Mouse (Mus musculus): Measurements from ENCODE around the gene Acsl5. TPM values are rescaled to one million over a fixed set of nuclear protein-coding genes. Genes with fewer than 3 reads are reported as not detected.

Acsl5 gene
- polyA plus RNA-seq, 1 experiment, result 82.2 TPM

DNA sequence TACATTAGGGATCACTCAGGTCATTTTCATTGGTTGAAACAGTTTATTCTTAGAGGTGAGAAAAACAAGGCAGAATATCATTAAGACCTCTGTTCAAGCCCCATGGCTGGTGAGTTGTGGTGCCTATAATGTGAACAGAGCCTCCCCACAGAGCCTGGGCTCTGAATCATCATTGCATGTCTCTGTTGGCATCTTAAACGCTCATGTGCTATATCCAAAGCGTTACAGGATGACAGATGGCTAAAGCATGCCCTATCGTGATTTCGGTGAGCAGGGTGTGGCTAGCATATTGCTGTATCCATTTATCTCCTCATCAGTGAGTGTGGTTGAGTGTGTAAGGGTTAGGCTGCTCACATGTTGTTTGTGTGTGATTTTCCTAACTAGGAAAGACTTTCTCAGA lies 75.8 kb downstream of the Acsl5 start:
- TF ChIP-seq CTCF (IDR thresholded peaks at IDR 0.05; ENCODE audit: control insufficient read depth, insufficient read depth, low read length) (no peak), POLR2A (IDR thresholded peaks at IDR 0.05; ENCODE audit: borderline replicate concordance, control insufficient read depth, low read depth, low read length) (no peak)
- WGBS, result 75% methylated on average over 4 of the region's 4 CpGs
- Histone ChIP-seq H3K4me1 (ENCODE audit: control insufficient read depth, insufficient read depth, low read length) (no peaks in the 10 kb centered on the region), H3K27ac (ENCODE audit: control insufficient read depth, insufficient read depth, low read depth, low read length, poor library complexity) (no peak overlapping the region), H3K4me3 (replicated peaks; ENCODE audit: control insufficient read depth, low read depth, low read length) (no peak overlapping the region)

DNA sequence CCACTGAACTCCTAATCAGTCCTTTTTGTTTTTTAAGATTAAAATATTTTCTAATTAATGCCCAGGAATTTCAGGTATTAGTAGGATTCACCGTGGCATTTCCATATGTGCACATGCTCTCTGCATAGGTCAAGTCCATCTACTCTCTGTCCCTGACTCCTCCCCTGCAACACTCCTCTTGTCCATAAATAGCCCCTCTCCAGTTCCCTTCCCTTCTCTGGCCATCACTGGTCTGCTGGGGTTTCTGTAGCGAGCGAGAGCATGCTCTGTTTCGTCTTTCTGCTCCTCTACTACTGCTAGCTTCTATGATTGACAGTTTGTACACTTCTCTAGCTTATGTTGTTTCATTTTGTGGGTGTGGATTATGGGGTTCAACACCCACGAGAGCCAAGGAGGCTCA lies 80.0 kb downstream of the Acsl5 start:
- TF ChIP-seq CTCF (IDR thresholded peaks at IDR 0.05; ENCODE audit: control insufficient read depth, insufficient read depth, low read length) (no peak), POLR2A (IDR thresholded peaks at IDR 0.05; ENCODE audit: borderline replicate concordance, control insufficient read depth, low read depth, low read length) (no peak)
- H3K4me1 ChIP-seq (ENCODE audit: control insufficient read depth, insufficient read depth, low read length), result no peaks in the 10 kb centered on the region
- no peak overlapping the region for H3K27ac ChIP-seq (ENCODE audit: control insufficient read depth, insufficient read depth, low read depth, low read length, poor library complexity)
- no peak overlapping the region for H3K4me3 ChIP-seq (replicated peaks; ENCODE audit: control insufficient read depth, low read depth, low read length)
- 89% methylated on average over 5 of the region's 5 CpGs for WGBS

DNA sequence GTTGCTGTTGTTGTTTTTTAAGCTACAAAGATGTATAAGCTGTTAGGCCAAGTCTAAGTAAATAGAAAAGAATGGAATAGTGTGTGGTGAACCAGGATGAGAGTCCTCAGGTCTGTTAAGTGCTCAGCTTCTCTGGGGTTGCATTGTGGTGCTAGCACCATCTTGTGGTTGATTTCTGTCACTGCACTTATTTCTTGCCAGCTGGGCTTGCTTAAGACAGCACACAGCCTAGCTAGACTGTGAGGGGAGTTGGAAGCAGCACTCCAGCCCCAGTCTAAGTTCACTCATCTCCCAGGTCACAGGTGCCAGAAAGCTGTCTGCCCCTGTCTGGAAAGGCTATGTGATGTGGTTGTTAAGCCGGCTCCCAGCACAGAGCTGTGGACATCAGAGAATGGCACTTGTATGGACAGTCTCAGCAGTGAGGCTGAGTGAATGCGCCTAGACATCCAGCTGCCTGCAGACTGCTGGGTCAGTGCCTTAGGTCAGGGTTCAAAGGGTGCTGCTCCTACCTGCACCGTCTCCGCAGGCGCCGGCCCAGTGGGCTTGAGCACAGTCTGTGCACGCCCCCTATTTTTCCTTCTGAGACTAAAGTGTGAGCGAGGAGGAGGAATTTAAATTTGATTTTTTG lies 81.0 kb downstream of the Acsl5 start:
- Histone ChIP-seq H3K4me3 (replicated peaks; ENCODE audit: control insufficient read depth, low read depth, low read length) (no peak overlapping the region), H3K27ac (ENCODE audit: control insufficient read depth, insufficient read depth, low read depth, low read length, poor library complexity) (no peak overlapping the region), H3K4me1 (ENCODE audit: control insufficient read depth, insufficient read depth, low read length) (no peaks in the 10 kb centered on the region)
- 92% methylated on average over 8 of the region's 8 CpGs for WGBS
- TF ChIP-seq POLR2A (IDR thresholded peaks at IDR 0.05; ENCODE audit: borderline replicate concordance, control insufficient read depth, low read depth, low read length) (no peak), CTCF (IDR thresholded peaks at IDR 0.05; ENCODE audit: control insufficient read depth, insufficient read depth, low read length) (peak; percentile 81)

GRCm38 (mm10) chr19:55335881-55336280 lies 84.1 kb downstream of the Acsl5 start:
- 93% methylated on average over 1 of the region's 1 CpGs for WGBS
- TF ChIP-seq POLR2A (IDR thresholded peaks at IDR 0.05; ENCODE audit: borderline replicate concordance, control insufficient read depth, low read depth, low read length) (no peak), CTCF (IDR thresholded peaks at IDR 0.05; ENCODE audit: control insufficient read depth, insufficient read depth, low read length) (no peak)
- Histone ChIP-seq H3K4me3 (replicated peaks; ENCODE audit: control insufficient read depth, low read depth, low read length) (no peak overlapping the region), H3K4me1 (ENCODE audit: control insufficient read depth, insufficient read depth, low read length) (no peaks in the 10 kb centered on the region), H3K27ac (ENCODE audit: control insufficient read depth, insufficient read depth, low read depth, low read length, poor library complexity) (no peak overlapping the region)

- Histone ChIP-seq H3K27ac (ENCODE audit: control insufficient read depth, insufficient read depth, low read depth, low read length, poor library complexity) (no peak overlapping the region), H3K4me3 (replicated peaks; ENCODE audit: control insufficient read depth, low read depth, low read length) (no peak overlapping the region), H3K4me1 (ENCODE audit: control insufficient read depth, insufficient read depth, low read length) (no peaks in the 10 kb centered on the region)
- TF ChIP-seq CTCF (IDR thresholded peaks at IDR 0.05; ENCODE audit: control insufficient read depth, insufficient read depth, low read length) (no peak), POLR2A (IDR thresholded peaks at IDR 0.05; ENCODE audit: borderline replicate concordance, control insufficient read depth, low read depth, low read length) (no peak)
- 89% methylated on average over 12 of the region's 12 CpGs for WGBS
These were observed 84.7 kb downstream of the Acsl5 start for GRCm38 (mm10) chr19:55336441-55336840.

DNA sequence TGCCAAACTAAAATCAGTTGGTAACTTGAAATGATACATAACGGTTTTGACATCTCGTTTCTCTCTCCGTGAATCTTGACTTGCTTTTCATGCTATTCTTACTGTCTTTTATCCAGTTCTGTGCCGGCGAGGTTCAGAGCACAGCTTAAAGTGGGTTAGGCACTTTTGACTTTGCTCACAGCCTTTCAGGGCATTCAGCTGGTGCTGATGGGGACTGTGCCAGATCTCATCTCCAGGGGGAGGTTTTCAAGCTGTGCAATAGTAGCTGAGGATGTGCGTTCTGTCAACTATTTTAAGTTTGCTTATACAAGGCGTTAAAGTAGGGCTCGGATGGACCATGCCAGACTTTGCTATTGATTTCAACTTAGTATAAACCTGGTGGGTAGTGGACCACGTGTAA lies 85.3 kb downstream of the Acsl5 start:
- Histone ChIP-seq H3K4me1 (ENCODE audit: control insufficient read depth, insufficient read depth, low read length) (no peaks in the 10 kb centered on the region), H3K27ac (ENCODE audit: control insufficient read depth, insufficient read depth, low read depth, low read length, poor library complexity) (no peak overlapping the region), H3K4me3 (replicated peaks; ENCODE audit: control insufficient read depth, low read depth, low read length) (no peak overlapping the region)
- WGBS, result 88% methylated on average over 9 of the region's 9 CpGs
- no peak for TF ChIP-seq CTCF (IDR thresholded peaks at IDR 0.05; ENCODE audit: control insufficient read depth, insufficient read depth, low read length)
- no peak for TF ChIP-seq POLR2A (IDR thresholded peaks at IDR 0.05; ENCODE audit: borderline replicate concordance, control insufficient read depth, low read depth, low read length)

DNA sequence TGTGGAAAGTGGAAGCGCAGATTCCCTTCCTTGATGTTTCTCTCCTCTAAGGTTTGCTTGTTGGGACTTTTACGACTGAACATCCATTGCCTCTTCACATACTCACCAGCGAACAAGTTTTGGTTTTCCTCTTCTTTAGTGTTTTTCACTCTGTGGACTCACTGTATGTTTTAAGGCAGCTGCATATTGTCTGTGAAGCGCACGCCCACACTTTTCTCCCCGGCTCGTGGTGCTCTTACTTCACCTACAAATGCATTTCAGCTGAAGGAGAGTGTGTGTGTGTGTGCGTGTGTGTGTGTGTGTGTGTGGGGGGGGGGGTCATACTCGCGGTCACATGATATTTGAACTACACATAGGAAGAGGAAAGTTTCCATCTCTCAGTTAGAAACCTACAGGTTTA lies 85.9 kb downstream of the Acsl5 start:
- no peak for TF ChIP-seq POLR2A (IDR thresholded peaks at IDR 0.05; ENCODE audit: borderline replicate concordance, control insufficient read depth, low read depth, low read length)
- no peak for TF ChIP-seq CTCF (IDR thresholded peaks at IDR 0.05; ENCODE audit: control insufficient read depth, insufficient read depth, low read length)
- Histone ChIP-seq H3K27ac (ENCODE audit: control insufficient read depth, insufficient read depth, low read depth, low read length, poor library complexity) (no peak overlapping the region), H3K4me1 (ENCODE audit: control insufficient read depth, insufficient read depth, low read length) (no peaks in the 10 kb centered on the region), H3K4me3 (replicated peaks; ENCODE audit: control insufficient read depth, low read depth, low read length) (no peak overlapping the region)
- 88% methylated on average over 10 of the region's 10 CpGs for WGBS

DNA sequence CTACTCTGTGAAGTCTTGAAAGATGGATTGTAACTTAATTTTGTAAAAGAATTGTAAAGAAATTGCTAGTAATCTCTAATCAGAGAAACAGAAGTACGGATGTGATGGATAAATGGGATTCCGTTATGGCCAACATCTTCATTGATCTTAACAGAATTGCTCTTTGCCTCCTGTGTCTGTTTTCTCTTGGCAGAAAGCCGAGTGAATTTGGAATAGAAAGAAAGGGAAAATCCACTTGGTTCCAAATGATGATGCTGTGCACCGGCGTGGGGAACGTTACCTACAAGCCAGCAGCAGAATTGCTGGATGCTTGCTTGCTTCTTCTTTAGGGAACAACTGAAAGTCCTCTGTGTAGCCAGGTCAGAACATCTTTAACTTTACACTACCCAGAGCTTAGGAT lies 88.8 kb downstream of the Acsl5 start:
- Histone ChIP-seq H3K27ac (ENCODE audit: control insufficient read depth, insufficient read depth, low read depth, low read length, poor library complexity) (no peak overlapping the region), H3K4me1 (ENCODE audit: control insufficient read depth, insufficient read depth, low read length) (no peaks in the 10 kb centered on the region; the same call in 1 of the 2 replicates), H3K4me3 (replicated peaks; ENCODE audit: control insufficient read depth, low read depth, low read length) (no peak overlapping the region)
- WGBS, result 88% methylated on average over 6 of the region's 6 CpGs
- TF ChIP-seq CTCF (IDR thresholded peaks at IDR 0.05; ENCODE audit: control insufficient read depth, insufficient read depth, low read length) (no peak), POLR2A (IDR thresholded peaks at IDR 0.05; ENCODE audit: borderline replicate concordance, control insufficient read depth, low read depth, low read length) (no peak)

DNA sequence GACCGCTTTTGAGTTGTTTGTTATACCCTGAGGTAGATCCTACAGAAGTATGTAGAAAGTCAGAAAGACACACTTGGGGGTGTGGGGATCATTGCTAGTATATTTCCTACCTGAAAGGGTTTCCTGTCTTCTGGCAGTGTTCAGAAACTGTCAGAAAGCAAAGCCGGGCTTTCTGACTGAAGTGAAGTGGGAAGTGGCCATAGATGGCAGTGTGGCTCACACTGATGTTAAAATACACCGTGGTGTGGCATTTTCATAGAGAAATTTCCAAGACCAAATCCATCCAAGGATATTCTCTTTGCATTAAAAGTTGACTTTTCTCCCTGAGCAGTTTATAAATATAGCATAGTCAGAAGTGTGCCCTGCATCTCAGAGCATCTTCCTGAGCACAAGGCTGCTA lies 89.6 kb downstream of the Acsl5 start:
- 46% methylated on average over 3 of the region's 3 CpGs for WGBS
- Histone ChIP-seq H3K27ac (ENCODE audit: control insufficient read depth, insufficient read depth, low read depth, low read length, poor library complexity) (no peak overlapping the region), H3K4me1 (ENCODE audit: control insufficient read depth, insufficient read depth, low read length) (no peaks in the 10 kb centered on the region; the same call in 1 of the 2 replicates), H3K4me3 (replicated peaks; ENCODE audit: control insufficient read depth, low read depth, low read length) (no peak overlapping the region)
- no peak for TF ChIP-seq CTCF (IDR thresholded peaks at IDR 0.05; ENCODE audit: control insufficient read depth, insufficient read depth, low read length)
- no peak for TF ChIP-seq POLR2A (IDR thresholded peaks at IDR 0.05; ENCODE audit: borderline replicate concordance, control insufficient read depth, low read depth, low read length)

Measured in bone marrow, adult 2 months (tissue).